Mouse (Mus musculus): Measurements from ENCODE around the gene Dnmt3a. TPM values are rescaled to one million over a fixed set of nuclear protein-coding genes. Genes with fewer than 3 reads are reported as not detected.

The Dnmt3a gene
- polyA plus RNA-seq, 1 experiment: 7.0 TPM

GRCm38 (mm10) chr12:3842843-3843242 is 37.0 kb downstream of the Dnmt3a start:
- Histone ChIP-seq H3K27me3 (ENCODE audit: control insufficient read depth, insufficient read depth, low read length) (no peaks in the 10 kb centered on the region), H3K4me3 (ENCODE audit: control insufficient read depth, low read depth, low read length) (no peak overlapping the region), H3K27ac (ENCODE audit: control insufficient read depth, insufficient read depth, low read depth, low read length) (no peak overlapping the region), H3K4me1 (ENCODE audit: control insufficient read depth, insufficient read depth, low read length) (no peaks in the 10 kb centered on the region; the same call in 1 of the 2 replicates), H3K36me3 (ENCODE audit: control insufficient read depth, insufficient read depth, low read length) (no peaks in the 10 kb centered on the region)
- TF ChIP-seq CTCF (IDR thresholded peaks at IDR 0.05; ENCODE audit: control insufficient read depth, insufficient read depth, insufficient replicate concordance, low read depth, low read length): no peak
- no peak for TF ChIP-seq POLR2A (IDR thresholded peaks at IDR 0.05; ENCODE audit: control insufficient read depth, low read depth, low read length)

GRCm38 (mm10) chr12:3843371-3843861 is 37.6 kb downstream of the Dnmt3a start:
- TF ChIP-seq POLR2A (IDR thresholded peaks at IDR 0.05; ENCODE audit: control insufficient read depth, low read depth, low read length) (no peak), CTCF (IDR thresholded peaks at IDR 0.05; ENCODE audit: control insufficient read depth, insufficient read depth, insufficient replicate concordance, low read depth, low read length) (no peak)
- Histone ChIP-seq H3K4me1 (ENCODE audit: control insufficient read depth, insufficient read depth, low read length) (no peaks in the 10 kb centered on the region; the same call in 1 of the 2 replicates), H3K27ac (ENCODE audit: control insufficient read depth, insufficient read depth, low read depth, low read length) (no peak overlapping the region), H3K4me3 (ENCODE audit: control insufficient read depth, low read depth, low read length) (no peak overlapping the region), H3K36me3 (ENCODE audit: control insufficient read depth, insufficient read depth, low read length) (no peaks in the 10 kb centered on the region), H3K27me3 (ENCODE audit: control insufficient read depth, insufficient read depth, low read length) (no peaks in the 10 kb centered on the region)

DNA sequence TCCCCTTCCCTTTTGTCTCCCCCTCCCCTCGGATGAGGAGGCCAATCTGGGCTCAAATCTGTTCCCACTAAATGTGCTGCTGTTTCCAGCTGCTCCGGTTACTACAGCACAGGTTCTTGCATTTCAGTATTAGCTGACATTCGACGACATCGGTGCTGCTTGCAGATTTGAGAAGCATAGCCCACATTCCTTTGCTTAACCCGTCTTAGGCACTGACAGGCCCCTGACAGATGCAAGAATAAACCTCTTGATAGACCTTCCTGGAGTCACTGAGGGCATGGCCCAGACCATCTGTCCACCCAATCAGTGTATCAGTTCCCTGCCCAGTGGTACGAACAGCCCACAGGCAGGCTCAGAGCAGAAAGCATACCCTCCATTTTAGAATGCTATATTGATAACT is 38.1 kb downstream of the Dnmt3a start:
- H3K4me3 ChIP-seq (ENCODE audit: control insufficient read depth, low read depth, low read length): no peak overlapping the region
- TF ChIP-seq POLR2A (IDR thresholded peaks at IDR 0.05; ENCODE audit: control insufficient read depth, low read depth, low read length) (no peak), CTCF (IDR thresholded peaks at IDR 0.05; ENCODE audit: control insufficient read depth, insufficient read depth, insufficient replicate concordance, low read depth, low read length) (no peak)
- H3K27me3 ChIP-seq (ENCODE audit: control insufficient read depth, insufficient read depth, low read length): no peaks in the 10 kb centered on the region
- no peaks in the 10 kb centered on the region for H3K36me3 ChIP-seq (ENCODE audit: control insufficient read depth, insufficient read depth, low read length)
- H3K27ac ChIP-seq (ENCODE audit: control insufficient read depth, insufficient read depth, low read depth, low read length): no peak overlapping the region
- no peaks in the 10 kb centered on the region; the same call in 1 of the 2 replicates for H3K4me1 ChIP-seq (ENCODE audit: control insufficient read depth, insufficient read depth, low read length)

DNA sequence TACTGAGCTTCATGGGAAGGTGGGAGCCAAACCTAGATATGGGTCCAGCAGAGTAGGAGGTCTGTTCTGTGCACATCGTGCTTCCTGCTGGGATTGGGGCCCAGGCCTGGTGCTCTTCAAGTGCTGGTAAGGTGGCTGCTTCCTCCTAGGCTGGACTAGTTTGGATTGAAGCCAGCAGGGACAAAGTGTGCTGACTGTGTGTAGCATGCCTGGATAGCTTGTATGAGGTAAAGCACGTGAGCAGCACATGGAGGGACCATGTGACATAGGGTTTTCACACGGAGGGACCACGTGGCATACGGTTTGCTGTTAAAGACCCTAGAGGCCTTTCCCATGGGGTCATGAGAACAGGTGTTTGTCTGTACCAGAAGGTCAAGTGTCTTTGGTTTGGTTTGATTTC is 38.5 kb downstream of the Dnmt3a start:
- Histone ChIP-seq H3K36me3 (ENCODE audit: control insufficient read depth, insufficient read depth, low read length) (no peaks in the 10 kb centered on the region), H3K27ac (ENCODE audit: control insufficient read depth, insufficient read depth, low read depth, low read length) (no peak overlapping the region), H3K27me3 (ENCODE audit: control insufficient read depth, insufficient read depth, low read length) (no peaks in the 10 kb centered on the region), H3K4me1 (ENCODE audit: control insufficient read depth, insufficient read depth, low read length) (no peaks in the 10 kb centered on the region; the same call in 1 of the 2 replicates), H3K4me3 (ENCODE audit: control insufficient read depth, low read depth, low read length) (no peak overlapping the region)
- no peak for TF ChIP-seq CTCF (IDR thresholded peaks at IDR 0.05; ENCODE audit: control insufficient read depth, insufficient read depth, insufficient replicate concordance, low read depth, low read length)
- no peak for TF ChIP-seq POLR2A (IDR thresholded peaks at IDR 0.05; ENCODE audit: control insufficient read depth, low read depth, low read length)

DNA sequence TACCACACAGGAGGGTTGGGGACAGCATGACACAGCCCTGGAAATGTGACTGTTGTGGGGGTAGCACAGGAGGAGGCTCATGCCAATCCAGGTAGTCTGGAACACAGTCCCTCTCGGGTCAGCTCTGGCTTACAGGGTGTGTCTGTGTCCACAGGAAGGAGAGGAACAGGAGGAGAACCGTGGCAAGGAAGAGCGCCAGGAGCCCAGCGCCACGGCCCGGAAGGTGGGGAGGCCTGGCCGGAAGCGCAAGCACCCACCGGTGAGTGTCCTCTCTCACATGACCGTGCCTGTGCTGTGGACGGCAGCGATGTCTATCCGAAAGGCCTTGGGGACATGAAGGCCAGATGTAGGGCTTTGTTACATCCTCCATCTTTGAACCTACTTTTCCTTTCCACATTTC is 43.7 kb downstream of the Dnmt3a start:
- H3K27ac ChIP-seq (ENCODE audit: control insufficient read depth, insufficient read depth, low read depth, low read length): no peak overlapping the region
- H3K36me3 ChIP-seq (ENCODE audit: control insufficient read depth, insufficient read depth, low read length): no peaks in the 10 kb centered on the region
- H3K4me3 ChIP-seq (ENCODE audit: control insufficient read depth, low read depth, low read length): no peak overlapping the region
- TF ChIP-seq POLR2A (IDR thresholded peaks at IDR 0.05; ENCODE audit: control insufficient read depth, low read depth, low read length): no peak
- TF ChIP-seq CTCF (IDR thresholded peaks at IDR 0.05; ENCODE audit: control insufficient read depth, insufficient read depth, insufficient replicate concordance, low read depth, low read length): no peak
- no peaks in the 10 kb centered on the region for H3K27me3 ChIP-seq (ENCODE audit: control insufficient read depth, insufficient read depth, low read length)
- H3K4me1 ChIP-seq (ENCODE audit: control insufficient read depth, insufficient read depth, low read length): no peaks in the 10 kb centered on the region; the same call in 1 of the 2 replicates

GRCm38 (mm10) chr12:3850165-3850564 is 44.4 kb downstream of the Dnmt3a start:
- H3K4me1 ChIP-seq (ENCODE audit: control insufficient read depth, insufficient read depth, low read length): no peaks in the 10 kb centered on the region; the same call in none of the 2 replicates
- no peak overlapping the region for H3K4me3 ChIP-seq (ENCODE audit: control insufficient read depth, low read depth, low read length)
- H3K36me3 ChIP-seq (ENCODE audit: control insufficient read depth, insufficient read depth, low read length): no peaks in the 10 kb centered on the region
- H3K27me3 ChIP-seq (ENCODE audit: control insufficient read depth, insufficient read depth, low read length): no peaks in the 10 kb centered on the region
- no peak overlapping the region for H3K27ac ChIP-seq (ENCODE audit: control insufficient read depth, insufficient read depth, low read depth, low read length)
- TF ChIP-seq POLR2A (IDR thresholded peaks at IDR 0.05; ENCODE audit: control insufficient read depth, low read depth, low read length) (no peak), CTCF (IDR thresholded peaks at IDR 0.05; ENCODE audit: control insufficient read depth, insufficient read depth, insufficient replicate concordance, low read depth, low read length) (no peak)

DNA sequence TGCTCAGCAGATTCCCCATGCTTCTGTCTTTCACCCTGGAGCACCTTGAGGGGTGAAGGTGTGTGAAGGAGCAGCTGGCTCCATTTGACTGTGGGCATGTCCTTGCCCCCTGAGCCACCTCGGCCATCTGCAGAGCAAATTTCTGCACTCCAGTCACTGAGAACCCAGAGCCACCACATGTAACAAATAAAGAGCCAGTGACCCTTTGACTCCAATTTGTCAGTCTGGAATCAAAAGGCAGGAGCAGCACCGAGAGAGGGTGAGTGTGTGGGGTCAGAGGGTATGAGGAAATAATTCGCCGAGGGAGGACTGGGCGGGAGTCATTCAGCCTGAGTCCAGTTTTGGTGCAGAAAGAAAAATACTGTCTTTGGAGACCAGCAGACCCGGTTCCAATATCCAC is 44.9 kb downstream of the Dnmt3a start:
- no peaks in the 10 kb centered on the region for H3K27me3 ChIP-seq (ENCODE audit: control insufficient read depth, insufficient read depth, low read length)
- H3K27ac ChIP-seq (ENCODE audit: control insufficient read depth, insufficient read depth, low read depth, low read length): no peak overlapping the region
- no peak overlapping the region for H3K4me3 ChIP-seq (ENCODE audit: control insufficient read depth, low read depth, low read length)
- no peaks in the 10 kb centered on the region for H3K36me3 ChIP-seq (ENCODE audit: control insufficient read depth, insufficient read depth, low read length)
- TF ChIP-seq CTCF (IDR thresholded peaks at IDR 0.05; ENCODE audit: control insufficient read depth, insufficient read depth, insufficient replicate concordance, low read depth, low read length): no peak
- no peak for TF ChIP-seq POLR2A (IDR thresholded peaks at IDR 0.05; ENCODE audit: control insufficient read depth, low read depth, low read length)
- peaks cover 2% of the 10 kb centered on the region for H3K4me1 ChIP-seq (ENCODE audit: control insufficient read depth, insufficient read depth, low read length)

DNA sequence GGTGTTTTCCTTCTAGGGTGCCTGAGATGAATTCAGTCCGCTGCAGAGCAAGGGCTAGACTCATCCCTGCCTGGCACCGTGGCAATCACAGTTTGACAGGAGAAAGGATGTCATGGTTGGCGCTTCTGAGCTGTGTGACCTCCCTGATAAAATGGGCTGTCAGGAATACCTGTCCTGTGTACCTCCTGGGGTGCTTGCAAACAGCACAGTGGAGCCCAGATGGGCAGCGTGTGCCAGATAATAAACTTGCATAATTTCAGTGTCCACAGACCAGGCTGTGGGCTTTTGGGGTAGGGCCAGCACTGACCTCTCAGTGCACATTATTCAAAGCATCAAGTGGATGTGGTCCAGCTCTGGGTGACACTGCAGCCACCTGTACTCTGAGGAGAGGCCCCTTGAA is 45.4 kb downstream of the Dnmt3a start:
- peaks cover 5% of the 10 kb centered on the region for H3K4me1 ChIP-seq (ENCODE audit: control insufficient read depth, insufficient read depth, low read length)
- H3K36me3 ChIP-seq (ENCODE audit: control insufficient read depth, insufficient read depth, low read length): no peaks in the 10 kb centered on the region
- H3K27ac ChIP-seq (ENCODE audit: control insufficient read depth, insufficient read depth, low read depth, low read length): no peak overlapping the region
- H3K4me3 ChIP-seq (ENCODE audit: control insufficient read depth, low read depth, low read length): no peak overlapping the region
- no peak for TF ChIP-seq POLR2A (IDR thresholded peaks at IDR 0.05; ENCODE audit: control insufficient read depth, low read depth, low read length)
- no peak for TF ChIP-seq CTCF (IDR thresholded peaks at IDR 0.05; ENCODE audit: control insufficient read depth, insufficient read depth, insufficient replicate concordance, low read depth, low read length)
- no peaks in the 10 kb centered on the region for H3K27me3 ChIP-seq (ENCODE audit: control insufficient read depth, insufficient read depth, low read length)

Data from testis, adult 2 months (tissue).